Mouse (Mus musculus): ENCODE measurements around the gene Mael.

GRCm38 (mm10) chr1:166164580-166164979, 74.0 kb downstream of the Mael start:
- no peak for TF ChIP-seq EP300 (IDR thresholded peaks at IDR 0.05; ENCODE audit: low read depth)
- TF ChIP-seq CTCF (IDR thresholded peaks at IDR 0.05; ENCODE audit: low read depth) = no peak

Measured in liver, postnatal 0 days (tissue).